Mouse (Mus musculus) neural tube, embryonic 14.5 days (tissue): ENCODE measurements around the gene Pigx. TPM values are rescaled to one million over a fixed set of nuclear protein-coding genes. Genes with fewer than 3 reads are reported as not detected.

Experiments used
- ATAC-seq: fragments of 200-750 bp; cut with Nextera tagmentation; 2 replicates; pipeline ENCODE4 v1.8.0; 2017; ENCODE audit warnings: low read depth, mild to moderate bottlenecking, moderate TSS enrichment, moderate library complexity
- H3K27ac ChIP-seq: fragments of 300-500 bp; sonication (generic); 2 replicates; pipeline ENCODE4 v1.5.1; 2014; ENCODE audit warnings: low read depth, mild to moderate bottlenecking, control low read depth, low read length, moderate library complexity, mixed read lengths
- H3K27me3 ChIP-seq: fragments of 300-500 bp; sonication (generic); 2 replicates; pipeline ENCODE4 v1.6.1; 2014; ENCODE audit warnings: low read length; ENCODE audit not compliant: control insufficient read depth, insufficient read depth
- H3K36me3 ChIP-seq: fragments of 300-500 bp; sonication (generic); 2 replicates; pipeline ENCODE4 v1.6.1; 2014; ENCODE audit warnings: low read length, mixed read lengths; ENCODE audit not compliant: control insufficient read depth, insufficient read depth
- H3K4me1 ChIP-seq: fragments of 300-500 bp; sonication (generic); 2 replicates; pipeline ENCODE4 v1.6.1; 2014; ENCODE audit warnings: low read length; ENCODE audit not compliant: control insufficient read depth, insufficient read depth
- H3K4me2 ChIP-seq: fragments of 300-500 bp; sonication (generic); 2 replicates; pipeline ENCODE4 v1.6.1; 2014; ENCODE audit warnings: mild to moderate bottlenecking, low read depth, low read length, control low read depth
- H3K4me3 ChIP-seq: fragments of 300-500 bp; sonication (generic); 2 replicates; pipeline ENCODE4 v1.5.1; 2014; ENCODE audit warnings: low read depth, low read length, control low read depth, mixed read lengths
- H3K9ac ChIP-seq: fragments of 300-500 bp; sonication (generic); replicated peaks from 2 replicates; pipeline ENCODE4 v1.6.1; 2014; ENCODE audit warnings: low read depth, mild to moderate bottlenecking, control low read depth, low read length, mixed read lengths
- H3K9me3 ChIP-seq: fragments of 300-500 bp; sonication (generic); 2 replicates; pipeline ENCODE4 v1.6.1; 2016; ENCODE audit warnings: low read length; ENCODE audit not compliant: control insufficient read depth
- WGBS: fragments of 180-500 bp; shearing (Covaris S2); extraction: QIAGEN DNeasy Blood & Tissue Kit; methylation state at CpG from one replicate; pipeline ENCODE4 v1.1.7; 2014; 5-methylcytosine and 5-hydroxymethylcytosine counted together
- polyA plus RNA-seq: library from polyadenylated mRNA; unstranded; fragments of >200 nt; fragmentation: Nextera tagmentation; extraction: Ambion mirVana; gene quantifications from 2 replicates; pipeline ENCODE4 v1.2.1, GENCODE M21; 2014

The Pigx gene
- polyA plus RNA-seq, 1 experiment from 2014 or later, result 104 TPM

- Histone ChIP-seq H3K4me2 (no peak overlapping the region), H3K9ac (no peak overlapping the region), H3K27me3 (no peaks in the 10 kb centered on the region), H3K4me3 (no peak overlapping the region), H3K9me3 (no peaks in the 10 kb centered on the region), H3K27ac (no peak overlapping the region), H3K36me3 (peaks cover 37% of the 10 kb centered on the region), H3K4me1 (no peaks in the 10 kb centered on the region)
- WGBS, result 93% methylated on average over 4 of the region's 4 CpGs
- ATAC-seq, result no peak
These were observed 57.2 kb downstream of the Pigx start for GRCm38 (mm10) chr16:32042367-32042766.

Other genes with a start within 250 kb of the Pigx start
- 0.12 TPM in 2 replicates for gene Meltf, start 220.9 kb downstream of the Pigx start, polyA plus RNA-seq
- gene Pigz, start 165.9 kb downstream of the Pigx start, polyA plus RNA-seq, result 3.9 and 5.0 TPM in 2 replicates
- gene 0610012G03Rik, start 151.2 kb downstream of the Pigx start, polyA plus RNA-seq, result 115 and 124 TPM in 2 replicates
- 92.0 and 92.9 TPM in 2 replicates for gene Ncbp2, start 151.2 kb downstream of the Pigx start, polyA plus RNA-seq
- 13.2 and 13.7 TPM in 2 replicates for gene Senp5, start 96.5 kb downstream of the Pigx start, polyA plus RNA-seq
- gene Pak2, start 20.4 kb downstream of the Pigx start, polyA plus RNA-seq, result 28.1 and 34.5 TPM in 2 replicates
- 50.9 and 58.3 TPM in 2 replicates for gene Cep19, start 60 bp upstream of the Pigx start, polyA plus RNA-seq
- gene Nrros, start 65.9 kb upstream of the Pigx start, polyA plus RNA-seq, result 2.5 and 7.7 TPM in 2 replicates
- not detected in 2 replicates for gene Bex6, start 80.1 kb upstream of the Pigx start, polyA plus RNA-seq
- 13.9 and 17.9 TPM in 2 replicates for gene Fbxo45, start 147.4 kb upstream of the Pigx start, polyA plus RNA-seq
- gene Wdr53, start 147.5 kb upstream of the Pigx start, polyA plus RNA-seq, result 12.8 and 17.6 TPM in 2 replicates
- gene Smco1, start 171.7 kb upstream of the Pigx start, polyA plus RNA-seq, result 0.15 TPM in 1 of 2 replicates, not detected in the other
- 21.5 and 23.2 TPM in 2 replicates for gene Rnf168, start 177.7 kb upstream of the Pigx start, polyA plus RNA-seq
- 24.3 and 31.2 TPM in 2 replicates for gene Ubxn7, start 232.5 kb upstream of the Pigx start, polyA plus RNA-seq